Mouse (Mus musculus) forebrain, embryonic 14.5 days (tissue): ENCODE measurements at regions not wholly inside any gene's neighbourhood (a gene's known extent, or its start where the extent isn't known, plus 50 kb on each side); places are given as distances from the start of the nearest gene placed in this dataset.

Experiments
- ATAC-seq: fragments of 200-750 bp; cut with Nextera tagmentation; 2 replicates; pipeline ENCODE4 v1.8.0; 2017; ENCODE audit warnings: mild to moderate bottlenecking, moderate library complexity
- DNase-seq: peaks from one replicate; pipeline ENCODE4 v3.0.0-alpha.2; 2015; ENCODE audit warnings: low spot score
- H3K27ac ChIP-seq: fragments of 300-500 bp; sonication (generic); 2 replicates; pipeline ENCODE4 v1.5.1; 2014; ENCODE audit warnings: low read depth, mild to moderate bottlenecking, control low read depth, low read length, moderate library complexity
- H3K27me3 ChIP-seq: fragments of 300-500 bp; sonication (generic); replicated peaks from 2 replicates; pipeline ENCODE4 v1.6.1; 2014; ENCODE audit warnings: low read length, control low read depth, mixed read lengths; ENCODE audit not compliant: control insufficient read depth, insufficient read depth
- H3K36me3 ChIP-seq: fragments of 300-500 bp; sonication (generic); 2 replicates; pipeline ENCODE4 v1.6.1; 2014; ENCODE audit warnings: low read length, control low read depth; ENCODE audit not compliant: control insufficient read depth, insufficient read depth
- H3K4me1 ChIP-seq: fragments of 300-500 bp; sonication (generic); 2 replicates; pipeline ENCODE4 v1.6.1; 2014; ENCODE audit warnings: antibody characterized with exemption, low read length, control low read depth; ENCODE audit not compliant: control insufficient read depth, insufficient read depth
- H3K4me2 ChIP-seq: fragments of 300-500 bp; sonication (generic); 2 replicates; pipeline ENCODE4 v1.6.1; 2014; ENCODE audit warnings: mild to moderate bottlenecking, control low read depth, low read length
- H3K4me3 ChIP-seq: fragments of 300-500 bp; sonication (generic); 2 replicates; pipeline ENCODE4 v1.5.1; 2014; ENCODE audit warnings: low read depth, low read length, control low read depth
- H3K9ac ChIP-seq: fragments of 300-500 bp; sonication (generic); 2 replicates; pipeline ENCODE4 v1.6.1; 2014; ENCODE audit warnings: mild to moderate bottlenecking, low read length, control low read depth, moderate library complexity
- H3K9me3 ChIP-seq: fragments of 300-500 bp; sonication (generic); replicated peaks from 2 replicates; pipeline ENCODE4 v1.6.1; 2016; ENCODE audit warnings: low read length, control low read depth, mixed read lengths; ENCODE audit not compliant: control insufficient read depth
- WGBS: fragments of 180-500 bp; shearing (Covaris S2); extraction: QIAGEN DNeasy Blood & Tissue Kit; methylation state at CpG from one replicate; pipeline ENCODE4 v1.1.7; 2014; 5-methylcytosine and 5-hydroxymethylcytosine counted together

GRCm38 (mm10) chr9:35328503-35328902 is 60.8 kb downstream of the Rpusd4 start:
- DNase-seq: no peak
- H3K4me1 ChIP-seq: peaks cover 42% of the 10 kb centered on the region
- H3K4me3 ChIP-seq: no peak overlapping the region

DNA sequence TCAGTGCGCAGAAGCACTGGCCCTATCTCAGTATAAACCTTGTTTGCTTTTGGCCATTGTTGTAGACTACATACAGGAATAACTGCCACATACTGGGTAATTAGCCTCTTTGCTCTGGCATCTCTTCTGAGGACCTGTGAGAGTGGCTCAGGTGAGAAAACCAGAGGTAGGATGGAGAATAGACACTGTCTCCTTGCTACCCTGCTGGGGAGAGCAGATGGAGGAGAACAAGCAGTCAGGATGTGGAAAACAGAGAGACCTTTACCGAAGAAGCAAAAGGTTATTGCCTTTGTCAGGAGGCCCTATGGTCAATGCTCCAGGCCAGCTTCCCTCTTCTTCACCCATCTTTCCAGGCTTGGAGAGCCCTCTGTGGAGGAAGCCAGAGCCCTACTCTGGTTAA is 62.7 kb downstream of the Rpusd4 start:
- H3K9ac ChIP-seq: no peak overlapping the region
- H3K27me3 ChIP-seq: no peaks in the 10 kb centered on the region
- 70% methylated on average over 2 of the region's 2 CpGs for WGBS
- H3K4me1 ChIP-seq: peaks cover 51% of the 10 kb centered on the region
- peak overlapping the region; percentile 78 for H3K27ac ChIP-seq
- no peak overlapping the region for H3K4me2 ChIP-seq
- H3K4me3 ChIP-seq: no peak overlapping the region
- ATAC-seq (no peak), DNase-seq (no peak)
- H3K9me3 ChIP-seq: no peaks in the 10 kb centered on the region
- H3K36me3 ChIP-seq: no peaks in the 10 kb centered on the region

More at GRCm38 (mm10) chr9:35328503-35328902, 60.8 kb downstream of the Rpusd4 start:
- no peaks in the 10 kb centered on the region for H3K36me3 ChIP-seq
- no peak overlapping the region for H3K4me2 ChIP-seq
- ATAC-seq: no peak
- no peak overlapping the region for H3K27ac ChIP-seq
- no peaks in the 10 kb centered on the region for H3K27me3 ChIP-seq
- H3K9ac ChIP-seq: no peak overlapping the region
- 76% methylated on average over 6 of the region's 6 CpGs for WGBS
- no peaks in the 10 kb centered on the region for H3K9me3 ChIP-seq

- peaks cover 59% of the 10 kb centered on the region for H3K4me1 ChIP-seq
- H3K27ac ChIP-seq: peak overlapping the region; percentile 78
- peak; percentile 95 for DNase-seq
- H3K36me3 ChIP-seq: no peaks in the 10 kb centered on the region
- H3K4me3 ChIP-seq: no peak overlapping the region
- peak; percentile 87 for ATAC-seq
- H3K9ac ChIP-seq: no peak overlapping the region
- no peaks in the 10 kb centered on the region for H3K9me3 ChIP-seq
- 3% methylated on average over 7 of the region's 7 CpGs for WGBS
- H3K27me3 ChIP-seq: no peaks in the 10 kb centered on the region
- H3K4me2 ChIP-seq: no peak overlapping the region
Measured at GRCm38 (mm10) chr9:35331241-35331680, 63.6 kb downstream of the Rpusd4 start.

DNA sequence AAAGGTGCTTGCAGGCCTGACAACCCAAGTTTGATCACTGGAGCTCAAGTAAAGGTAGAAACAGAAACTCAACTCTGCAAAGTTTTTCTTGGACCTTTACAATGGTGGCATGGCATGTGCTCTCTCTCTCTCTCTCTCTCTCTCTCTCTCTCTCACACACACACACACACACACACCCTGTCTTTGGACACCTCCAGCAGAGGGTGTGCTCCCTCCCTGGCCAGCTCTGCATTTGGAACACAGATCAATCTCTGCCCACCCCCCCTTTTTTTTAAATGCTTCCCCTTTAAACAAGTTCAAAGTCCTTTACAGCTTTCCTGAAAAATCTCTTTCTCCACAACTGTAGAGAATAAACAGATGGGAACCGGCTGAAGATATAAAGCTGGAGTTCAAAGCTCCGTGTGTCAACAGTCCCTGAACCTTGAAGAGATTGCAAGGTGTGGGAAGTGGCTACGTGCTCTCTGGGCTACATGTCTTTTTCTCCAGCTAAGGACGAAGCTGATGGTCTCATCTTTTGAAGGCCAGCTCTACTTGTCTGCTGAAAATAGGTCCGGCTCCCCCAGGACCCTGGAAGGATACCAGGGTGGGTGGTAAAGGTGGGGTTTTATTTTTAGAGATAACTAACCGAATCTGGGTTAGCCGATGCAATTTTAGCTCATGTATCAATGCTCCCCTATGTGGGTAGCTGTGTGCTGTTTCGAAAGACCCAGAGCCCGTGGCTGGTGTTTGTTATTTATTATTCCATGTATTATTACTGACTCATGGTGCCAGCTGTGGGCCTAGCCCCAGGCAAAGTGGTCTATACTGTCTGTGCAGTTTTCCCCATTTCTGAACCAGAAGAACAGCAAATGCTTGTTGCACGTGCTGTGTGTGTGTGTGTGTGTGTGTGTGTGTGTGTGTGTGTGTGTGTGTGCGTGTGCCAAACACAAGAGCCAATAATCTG is 65.3 kb downstream of the Rpusd4 start:
- no peak overlapping the region for H3K4me3 ChIP-seq
- H3K4me2 ChIP-seq: no peak overlapping the region
- no peaks in the 10 kb centered on the region for H3K9me3 ChIP-seq
- H3K4me1 ChIP-seq: peaks cover 58% of the 10 kb centered on the region
- H3K9ac ChIP-seq: no peak overlapping the region
- H3K36me3 ChIP-seq: no peaks in the 10 kb centered on the region
- WGBS: 54% methylated on average over 11 of the region's 11 CpGs
- ATAC-seq (no peak), DNase-seq (no peak)
- peak overlapping the region; percentile 53; the same call in 1 of the 2 replicates for H3K27ac ChIP-seq
- no peaks in the 10 kb centered on the region for H3K27me3 ChIP-seq

GRCm38 (mm10) chr9:35333631-35334005 is 66.0 kb downstream of the Rpusd4 start:
- H3K27ac ChIP-seq: no peak overlapping the region
- H3K27me3 ChIP-seq: no peaks in the 10 kb centered on the region
- DNase-seq: no peak
- no peak overlapping the region for H3K9ac ChIP-seq
- WGBS: 58% methylated on average over 8 of the region's 8 CpGs
- no peak overlapping the region for H3K4me2 ChIP-seq
- H3K36me3 ChIP-seq: no peaks in the 10 kb centered on the region
- H3K4me1 ChIP-seq: peaks cover 58% of the 10 kb centered on the region
- H3K4me3 ChIP-seq: no peak overlapping the region
- no peak for ATAC-seq
- no peaks in the 10 kb centered on the region for H3K9me3 ChIP-seq

DNA sequence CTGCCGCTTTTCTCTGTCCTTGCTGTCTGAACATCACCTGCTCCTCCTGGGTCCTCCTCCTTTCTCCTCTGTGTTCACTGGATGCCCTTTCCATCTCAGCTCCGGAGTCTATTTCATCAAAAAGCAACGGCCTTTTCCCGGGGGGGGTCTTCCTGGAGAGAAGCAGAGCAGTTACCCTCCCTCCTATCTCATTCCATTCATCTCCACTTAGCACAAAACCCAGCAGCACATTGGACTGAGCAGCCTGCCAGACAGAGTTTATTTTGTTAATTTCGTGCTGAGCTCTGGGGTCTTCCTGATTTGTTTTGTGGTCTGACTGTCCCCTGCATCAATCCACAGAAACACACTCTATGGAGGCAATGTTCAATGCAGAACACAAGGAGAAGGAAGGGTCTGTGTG is 66.9 kb downstream of the Rpusd4 start:
- ATAC-seq (no peak), DNase-seq (no peak)
- 54% methylated on average over 5 of the region's 5 CpGs for WGBS
- Histone ChIP-seq H3K4me2 (no peak overlapping the region), H3K27me3 (no peaks in the 10 kb centered on the region), H3K9me3 (no peaks in the 10 kb centered on the region), H3K36me3 (no peaks in the 10 kb centered on the region), H3K9ac (no peak overlapping the region), H3K4me3 (no peak overlapping the region), H3K27ac (0 out of 2 replicates have a peak overlapping the region, but pooled peaks have one; percentile 70), H3K4me1 (peaks cover 59% of the 10 kb centered on the region)

GRCm38 (mm10) chr9:35335181-35335580 is 67.5 kb downstream of the Rpusd4 start:
- ATAC-seq (no peak), DNase-seq (no peak)
- Histone ChIP-seq H3K4me1 (peaks cover 55% of the 10 kb centered on the region), H3K9me3 (no peaks in the 10 kb centered on the region), H3K4me3 (no peak overlapping the region), H3K27ac (peak overlapping the region; percentile 70; the same call in 1 of the 2 replicates), H3K9ac (no peak overlapping the region; the same call in 1 of the 2 replicates), H3K4me2 (peak overlapping the region; percentile 10; the same call in 1 of the 2 replicates), H3K27me3 (no peaks in the 10 kb centered on the region), H3K36me3 (no peaks in the 10 kb centered on the region)
- WGBS: 52% methylated on average over 3 of the region's 3 CpGs

GRCm38 (mm10) chr9:35335888-35336700 is 68.4 kb downstream of the Rpusd4 start:
- ATAC-seq: peak; percentile 73
- H3K4me1 ChIP-seq: peaks cover 52% of the 10 kb centered on the region

More at GRCm38 (mm10) chr9:35335888-35336700, 68.4 kb downstream of the Rpusd4 start:
- Histone ChIP-seq H3K4me3 (no peak overlapping the region), H3K9me3 (no peaks in the 10 kb centered on the region), H3K27me3 (no peaks in the 10 kb centered on the region), H3K4me2 (peak overlapping the region; percentile 22; the same call in 1 of the 2 replicates), H3K9ac (peak overlapping the region; percentile 14; the same call in 1 of the 2 replicates), H3K36me3 (no peaks in the 10 kb centered on the region), H3K27ac (peak overlapping the region; percentile 70)
- peak; percentile 91 for DNase-seq
- WGBS: 25% methylated on average over 15 of the region's 15 CpGs
